Mouse (Mus musculus): ENCODE data around the gene Ube2v1.

DNA sequence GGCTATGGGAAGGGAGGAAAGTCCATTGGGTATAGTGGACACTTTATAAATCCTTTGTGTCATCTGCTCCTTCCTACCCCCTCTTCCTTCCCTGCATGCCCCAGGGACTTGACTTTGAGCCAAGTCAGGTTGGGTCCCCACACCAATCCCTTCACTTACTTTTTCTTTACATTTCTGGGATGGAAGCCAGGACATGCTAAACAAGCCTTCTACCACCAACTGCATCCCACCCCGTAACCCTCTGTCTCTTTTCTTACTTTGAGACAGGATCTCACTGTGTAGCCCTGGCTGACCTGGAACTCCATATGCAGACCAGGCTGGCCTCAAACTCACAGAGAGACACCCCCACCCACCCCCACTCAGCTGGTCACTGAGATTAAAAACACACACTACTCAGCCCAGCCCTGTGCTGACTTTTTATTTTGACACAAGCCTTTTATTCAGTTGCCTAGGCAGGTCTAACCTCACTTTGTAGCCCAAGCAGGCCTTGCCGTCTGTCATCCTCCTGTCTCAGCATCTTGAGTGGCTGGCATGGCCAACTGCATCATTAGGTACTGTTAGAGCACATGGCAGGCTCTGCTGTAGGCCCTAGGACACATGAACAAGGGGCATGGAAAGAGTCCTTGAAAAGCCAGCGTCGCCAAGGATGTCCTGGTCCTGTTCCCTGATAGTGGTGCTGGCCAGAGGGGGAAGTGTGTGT lies 38.2 kb downstream of the Ube2v1 start:
- no peak for TF ChIP-seq CTCF (conservative IDR thresholded peaks at IDR 0.05; ENCODE audit: low read length)
- TF ChIP-seq POU5F1 (IDR thresholded peaks at IDR 0.05; ENCODE audit: borderline replicate concordance, low read length), result no peak

Data from E14TG2a.4 (cell line).